Mouse (Mus musculus) stomach, embryonic 16.5 days (tissue): Measurements from ENCODE around the gene Phf21b. TPM values are rescaled to one million over a fixed set of nuclear protein-coding genes. Genes with fewer than 3 reads are reported as not detected.
A peak's percentile ranks its signal among the peaks of the same experiment; 100 is the strongest.
"Not testable (repeated sequence)": the region's sequence is repeated elsewhere in the genome, so short reads cannot be mapped to it uniquely, and the experiment has no call there.

ENCODE experiments used
- ATAC-seq: fragments of 200-750 bp; cut with Nextera tagmentation; 2 replicates; pipeline ENCODE4 v1.8.0; 2017; ENCODE audit warnings: moderate number of reproducible peaks, moderate TSS enrichment; ENCODE audit not compliant: insufficient read depth, low FRiP score
- H3K27ac ChIP-seq: fragments of 300-500 bp; sonication (generic); 2 replicates; pipeline ENCODE4 v1.5.1; 2014; ENCODE audit warnings: low read length
- H3K27me3 ChIP-seq: fragments of 300-500 bp; sonication (generic); 2 replicates; pipeline ENCODE4 v1.6.1; 2014; ENCODE audit warnings: low read length, control low read depth, mixed read lengths; ENCODE audit not compliant: control insufficient read depth, insufficient read depth
- H3K36me3 ChIP-seq: fragments of 300-500 bp; sonication (generic); 2 replicates; pipeline ENCODE4 v1.6.1; 2014; ENCODE audit warnings: low read length; ENCODE audit not compliant: control insufficient read depth, insufficient read depth
- H3K4me1 ChIP-seq: fragments of 300-500 bp; sonication (generic); 2 replicates; pipeline ENCODE4 v1.6.1; 2014; ENCODE audit warnings: low read length, control low read depth, mixed read lengths; ENCODE audit not compliant: control insufficient read depth, insufficient read depth
- H3K4me2 ChIP-seq: fragments of 300-500 bp; sonication (generic); 2 replicates; pipeline ENCODE4 v1.6.1; 2014; ENCODE audit warnings: low read depth, low read length, mixed read lengths
- H3K4me3 ChIP-seq: fragments of 300-500 bp; sonication (generic); replicated peaks from 2 replicates; pipeline ENCODE4 v1.5.1; 2014; ENCODE audit warnings: mild to moderate bottlenecking, low read length
- H3K9ac ChIP-seq: fragments of 300-500 bp; sonication (generic); 2 replicates; pipeline ENCODE4 v1.6.1; 2014; ENCODE audit warnings: low read length
- H3K9me3 ChIP-seq: fragments of 300-500 bp; sonication (generic); replicated peaks from 2 replicates; pipeline ENCODE4 v1.6.1; 2016; ENCODE audit warnings: low read length, control low read depth; ENCODE audit not compliant: control insufficient read depth
- WGBS: fragments of 180-500 bp; shearing (Covaris S2); extraction: QIAGEN DNeasy Blood & Tissue Kit; methylation state at CpG from one replicate; pipeline ENCODE4 v1.1.7; 2014; 5-methylcytosine and 5-hydroxymethylcytosine counted together
- polyA plus RNA-seq: library from polyadenylated mRNA; unstranded; fragments of >200 nt; fragmentation: Nextera tagmentation; extraction: Ambion mirVana; gene quantifications from 2 replicates; pipeline ENCODE4 v1.2.1, GENCODE M21; 2015

Phf21b gene
- polyA plus RNA-seq, 1 experiment from 2014 or later = 0.34 TPM

GRCm38 (mm10) chr15:84772191-84773111 is 83.4 kb downstream of the Phf21b start:
- H3K9ac ChIP-seq = no peak overlapping the region
- 0 out of 2 replicates have a peak, but pooled peaks cover 4% of the 10 kb centered on the region for H3K4me1 ChIP-seq
- 75% methylated on average over 21 of the region's 21 CpGs for WGBS
- no peaks in the 10 kb centered on the region for H3K9me3 ChIP-seq
- H3K36me3 ChIP-seq = no peaks in the 10 kb centered on the region
- no peak overlapping the region for H3K4me2 ChIP-seq
- H3K4me3 ChIP-seq = no peak overlapping the region
- no peak overlapping the region for H3K27ac ChIP-seq
- no peak for ATAC-seq
- H3K27me3 ChIP-seq = no peaks in the 10 kb centered on the region

GRCm38 (mm10) chr15:84769641-84770341 is 86.1 kb downstream of the Phf21b start:
- ATAC-seq = peak; percentile 59; the same call in 1 of the 2 replicates
- Histone ChIP-seq H3K4me2 (no peak overlapping the region), H3K9me3 (no peaks in the 10 kb centered on the region), H3K27ac (peak overlapping the region; percentile 27; the same call in 1 of the 2 replicates), H3K27me3 (no peaks in the 10 kb centered on the region), H3K36me3 (no peaks in the 10 kb centered on the region), H3K4me3 (no peak overlapping the region), H3K4me1 (0 out of 2 replicates have a peak, but pooled peaks cover 4% of the 10 kb centered on the region), H3K9ac (no peak overlapping the region)
- WGBS = 65% methylated on average over 11 of the region's 11 CpGs

GRCm38 (mm10) chr15:84768531-84768930 is 87.3 kb downstream of the Phf21b start:
- H3K27me3 ChIP-seq, H3K27ac ChIP-seq, H3K9ac ChIP-seq, H3K36me3 ChIP-seq, H3K4me3 ChIP-seq, ATAC-seq, H3K9me3 ChIP-seq, H3K4me1 ChIP-seq, H3K4me2 ChIP-seq: not testable (repeated sequence)
- WGBS = 57% methylated on average over 3 of the region's 4 CpGs

GRCm38 (mm10) chr15:84766621-84767020 is 89.2 kb downstream of the Phf21b start:
- no peaks in the 10 kb centered on the region for H3K27me3 ChIP-seq
- no peaks in the 10 kb centered on the region for H3K9me3 ChIP-seq
- no peak for ATAC-seq
- H3K27ac ChIP-seq = no peak overlapping the region
- H3K4me2 ChIP-seq = no peak overlapping the region
- no peaks in the 10 kb centered on the region for H3K36me3 ChIP-seq
- H3K4me3 ChIP-seq = no peak overlapping the region
- no peak overlapping the region for H3K9ac ChIP-seq
- 0 out of 2 replicates have a peak, but pooled peaks cover 4% of the 10 kb centered on the region for H3K4me1 ChIP-seq
- 43% methylated on average over 10 of the region's 10 CpGs for WGBS

GRCm38 (mm10) chr15:84763423-84763812 is 92.4 kb downstream of the Phf21b start:
- no peaks in the 10 kb centered on the region for H3K36me3 ChIP-seq
- no peak overlapping the region for H3K27ac ChIP-seq
- no peak overlapping the region for H3K4me2 ChIP-seq
- no peak overlapping the region for H3K4me3 ChIP-seq
- no peak for ATAC-seq
- H3K9ac ChIP-seq = no peak overlapping the region
- 42% methylated on average over 7 of the region's 7 CpGs for WGBS
- no peaks in the 10 kb centered on the region for H3K4me1 ChIP-seq
- no peaks in the 10 kb centered on the region for H3K9me3 ChIP-seq
- H3K27me3 ChIP-seq = no peaks in the 10 kb centered on the region

GRCm38 (mm10) chr15:84762712-84763422 is 93.0 kb downstream of the Phf21b start:
- Histone ChIP-seq H3K4me2 (no peak overlapping the region), H3K27me3 (no peaks in the 10 kb centered on the region), H3K27ac (no peak overlapping the region), H3K9ac (no peak overlapping the region), H3K4me3 (no peak overlapping the region), H3K36me3 (no peaks in the 10 kb centered on the region), H3K4me1 (no peaks in the 10 kb centered on the region), H3K9me3 (no peaks in the 10 kb centered on the region)
- 72% methylated on average over 8 of the region's 8 CpGs for WGBS
- ATAC-seq = no peak

- Histone ChIP-seq H3K4me2 (no peak overlapping the region), H3K4me1 (no peaks in the 10 kb centered on the region; the same call in 1 of the 2 replicates), H3K27me3 (no peaks in the 10 kb centered on the region; the same call in 1 of the 2 replicates), H3K9ac (no peak overlapping the region), H3K27ac (no peak overlapping the region), H3K9me3 (no peaks in the 10 kb centered on the region), H3K4me3 (no peak overlapping the region), H3K36me3 (no peaks in the 10 kb centered on the region)
- no peak for ATAC-seq
- 35% methylated on average over 4 of the region's 4 CpGs for whole genome bisulfite sequencing
Observed at GRCm38 (mm10) chr15:84758493-84758892, 97.4 kb downstream of the Phf21b start.

- Histone ChIP-seq H3K9me3 (no peaks in the 10 kb centered on the region), H3K4me2 (peak overlapping the region; percentile 53), H3K4me3 (peak overlapping the region; percentile 19), H3K27ac (no peak overlapping the region), H3K36me3 (no peaks in the 10 kb centered on the region), H3K9ac (peak overlapping the region; percentile 15), H3K27me3 (no peaks in the 10 kb centered on the region; the same call in 1 of the 2 replicates), H3K4me1 (no peaks in the 10 kb centered on the region; the same call in 1 of the 2 replicates)
- 3% methylated on average over 22 of the region's 22 CpGs for WGBS
- ATAC-seq = no peak
Observed at GRCm38 (mm10) chr15:84756426-84756825, 99.4 kb downstream of the Phf21b start.
